Mouse (Mus musculus) testis, adult 2 months (tissue): ENCODE measurements at regions not wholly inside any gene's neighbourhood (a gene's known extent, or its start where the extent isn't known, plus 50 kb on each side); places are given as distances from the start of the nearest gene placed in this dataset.
"Not testable (repeated sequence)": the region's sequence is repeated elsewhere in the genome, so short reads cannot be mapped to it uniquely, and the experiment has no call there.

Source experiments
- CTCF ChIP-seq: fragments of 200-500 bp; IDR thresholded peaks from 2 replicates; pipeline ENCODE4 v1.5.1; 2012; ENCODE audit warnings: low read depth, mild to moderate bottlenecking, inconsistent platforms, low read length, moderate library complexity; ENCODE audit not compliant: control insufficient read depth, insufficient read depth, insufficient replicate concordance
- POLR2A ChIP-seq: fragments of 200-500 bp; IDR thresholded peaks from 2 replicates; pipeline ENCODE4 v1.6.1; 2012; ENCODE audit warnings: low read depth, mild to moderate bottlenecking, inconsistent platforms, low read length, moderate library complexity; ENCODE audit not compliant: control insufficient read depth

DNA sequence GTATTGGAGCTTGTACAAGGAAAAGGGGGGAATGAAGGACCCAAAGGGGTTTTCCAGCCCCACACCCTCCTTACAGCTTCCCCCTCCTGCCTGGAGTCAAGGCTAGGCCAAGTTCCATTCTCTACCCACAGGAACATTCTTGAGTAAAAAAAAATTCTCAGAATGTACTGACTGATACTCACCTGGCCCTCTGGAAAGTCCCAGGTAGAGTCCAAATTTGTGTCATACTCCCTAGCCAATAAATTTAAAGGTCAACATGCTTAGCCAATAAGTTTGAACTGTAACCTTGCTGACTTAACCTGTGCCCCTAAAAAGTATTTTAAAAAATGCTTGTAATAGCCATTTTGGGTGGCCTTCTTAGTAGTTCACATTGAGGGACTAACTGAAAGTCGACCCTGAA is 205.4 kb downstream of the Car8 start:
- not testable (repeated sequence) for TF ChIP-seq CTCF, POLR2A
